Mouse (Mus musculus) kidney, postnatal 4 days (tissue): Measurements from ENCODE around the gene Ltb4r2.

Experiments
- DNase-seq, 2 experiments: peaks; one replicate each; pipeline ENCODE4 v3.0.0; 2021; ENCODE audit warnings: mixed read lengths in 2 of 2

Gene Ltb4r2

GRCm38 (mm10) chr14:55782361-55782960, 21.2 kb downstream of the Ltb4r2 start:
- peak; percentile 30 to 39 for DNase-seq

GRCm38 (mm10) chr14:55783171-55783957, 22.1 kb downstream of the Ltb4r2 start:
- DNase-seq = peak; percentile 39 to 56

GRCm38 (mm10) chr14:55783958-55784235, 22.7 kb downstream of the Ltb4r2 start, which contains the start of gene Adcy4:
Gene Adcy4 (minus strand): TSS chr14:55784095.
- peak; percentile 44 to 58 for DNase-seq

GRCm38 (mm10) chr14:55785195-55785594, 24.0 kb downstream of the Ltb4r2 start:
- DNase-seq = peak; percentile 39 to 54

- peak in 1 of 2 experiments; percentile 11 for DNase-seq
Observed at GRCm38 (mm10) chr14:55787731-55788130, 26.5 kb downstream of the Ltb4r2 start.

- DNase-seq = peak; percentile 49 to 66
Observed at GRCm38 (mm10) chr14:55788256-55789050, 27.2 kb downstream of the Ltb4r2 start, which contains the start of gene Ripk3. Gene Ripk3 (minus strand): TSS chr14:55788865.

GRCm38 (mm10) chr14:55793461-55793860, 32.2 kb downstream of the Ltb4r2 start:
- no peak for DNase-seq

- peak in 1 of 2 experiments; percentile 37 for DNase-seq
Observed at GRCm38 (mm10) chr14:55793946-55794345, 32.7 kb downstream of the Ltb4r2 start.

GRCm38 (mm10) chr14:55795380-55796163, 34.3 kb downstream of the Ltb4r2 start:
- peak in 1 of 2 experiments; percentile 6 for DNase-seq
